Mouse (Mus musculus) MEL (cell line): ENCODE results near the gene Grin2b. TPM values are rescaled to one million over a fixed set of nuclear protein-coding genes. Genes with fewer than 3 reads are reported as not detected.

Source experiments
- DNase-seq: peaks from one replicate; pipeline ENCODE4 v3.0.0; 2011; ENCODE audit warnings: low read depth, low spot score
- H3K27ac ChIP-seq: 2 replicates; pipeline ENCODE4 v1.5.1; 2012; ENCODE audit warnings: low read depth, mild to moderate bottlenecking, control low read depth, low read length, moderate library complexity; ENCODE audit not compliant: control insufficient read depth
- H3K27me3 ChIP-seq, 2 experiments: fragments of 150-350 bp in 1 of 2; sonication (generic) in 1 of 2; 2 replicates each; pipeline ENCODE4 v1.6.1; 2012; ENCODE audit warnings: low read length in 2 of 2, mild to moderate bottlenecking in 2 of 2, improper control_type of control experiment in 1 of 2, moderate library complexity in 1 of 2; ENCODE audit not compliant: insufficient read depth in 2 of 2, control insufficient read depth in 1 of 2
- H3K36me3 ChIP-seq, 2 experiments: 2 replicates each; pipeline ENCODE4 v1.6.1; 2012 to 2014; ENCODE audit warnings: low read length in 2 of 2, improper control_type of control experiment in 1 of 2, inconsistent platforms in 1 of 2, mild to moderate bottlenecking in 1 of 2; ENCODE audit not compliant: insufficient read depth in 2 of 2, control insufficient read depth in 1 of 2
- H3K4me1 ChIP-seq, 2 experiments: fragments of 150-350 bp in 1 of 2; sonication (generic) in 1 of 2; 2 replicates each; pipeline ENCODE4 v1.6.1; 2012; ENCODE audit warnings: low read length in 2 of 2, improper control_type of control experiment in 1 of 2, mild to moderate bottlenecking in 1 of 2; ENCODE audit not compliant: insufficient read depth in 2 of 2, control insufficient read depth in 1 of 2
- H3K4me3 ChIP-seq, 2 experiments: fragments of 150-350 bp in 1 of 2; sonication (generic) in 1 of 2; 2 replicates each; pipeline ENCODE4 v1.5.1; 2012; ENCODE audit warnings: low read depth in 2 of 2, low read length in 2 of 2, mild to moderate bottlenecking in 2 of 2, moderate library complexity in 2 of 2, control low read depth in 1 of 2, improper control_type of control experiment in 1 of 2; ENCODE audit not compliant: control insufficient read depth in 1 of 2, insufficient read depth in 1 of 2
- H3K79me2 ChIP-seq: 2 replicates; pipeline ENCODE4 v1.6.1; 2012; ENCODE audit warnings: mild to moderate bottlenecking, low read length, moderate library complexity; ENCODE audit not compliant: control insufficient read depth, poor library complexity, insufficient read depth
- H3K9ac ChIP-seq: 2 replicates; pipeline ENCODE4 v1.6.1; 2012; ENCODE audit warnings: low read depth, mild to moderate bottlenecking, control low read depth, low read length, moderate library complexity; ENCODE audit not compliant: control insufficient read depth, poor library complexity, severe bottlenecking
- H3K9me3 ChIP-seq: fragments of 150-350 bp; sonication (generic); replicated peaks from 2 replicates; pipeline ENCODE4 v1.6.1; 2012; ENCODE audit warnings: mild to moderate bottlenecking, low read length, improper control_type of control experiment, moderate library complexity; ENCODE audit not compliant: insufficient read depth
- CHD1 ChIP-seq: IDR thresholded peaks from 2 replicates; pipeline ENCODE4 v1.6.1; 2012; ENCODE audit warnings: low read depth, mild to moderate bottlenecking, inconsistent platforms, low read length, improper control_type of control experiment
- CHD2 ChIP-seq: IDR thresholded peaks from 2 replicates; pipeline ENCODE4 v1.6.1; 2011; ENCODE audit warnings: low read length, improper control_type of control experiment
- E2F4 ChIP-seq: IDR thresholded peaks from 2 replicates; pipeline ENCODE4 v1.6.1; 2011; ENCODE audit warnings: low read depth, low read length, improper control_type of control experiment, borderline replicate concordance
- EP300 ChIP-seq, 2 experiments: IDR thresholded peaks; 2 replicates each; pipeline ENCODE4 v1.6.1; 2011; ENCODE audit warnings: improper control_type of control experiment in 2 of 2, low read length in 2 of 2, low read depth in 1 of 2, mild to moderate bottlenecking in 1 of 2
- ETS1 ChIP-seq: IDR thresholded peaks from 2 replicates; pipeline ENCODE4 v1.6.1; 2012; ENCODE audit warnings: low read depth, mild to moderate bottlenecking, inconsistent platforms, low read length, improper control_type of control experiment, moderate library complexity
- GABPA ChIP-seq: IDR thresholded peaks from 2 replicates; pipeline ENCODE4 v1.6.1; 2012; ENCODE audit warnings: low read depth, mild to moderate bottlenecking, inconsistent platforms, low read length, improper control_type of control experiment, moderate library complexity
- JUND ChIP-seq: IDR thresholded peaks from 2 replicates; pipeline ENCODE4 v1.6.1; 2011; ENCODE audit warnings: low read depth, mild to moderate bottlenecking, improper control_type of control experiment, low read length
- KAT2A ChIP-seq: conservative IDR thresholded peaks from 2 replicates; pipeline ENCODE4 v1.6.1; 2012; ENCODE audit warnings: low read depth, low read length, improper control_type of control experiment, inconsistent platforms
- MAFK ChIP-seq: IDR thresholded peaks from 2 replicates; pipeline ENCODE4 v1.6.1; 2011; ENCODE audit warnings: low read depth, mild to moderate bottlenecking, low read length, improper control_type of control experiment, borderline replicate concordance
- MAX ChIP-seq: IDR thresholded peaks from 2 replicates; pipeline ENCODE4 v1.6.1; 2011; ENCODE audit warnings: low read length, improper control_type of control experiment
- MAZ ChIP-seq: IDR thresholded peaks from 2 replicates; pipeline ENCODE4 v1.6.1; 2012; ENCODE audit warnings: low read depth, mild to moderate bottlenecking, inconsistent platforms, low read length, improper control_type of control experiment
- MEF2A ChIP-seq: IDR thresholded peaks from 2 replicates; pipeline ENCODE4 v1.6.1; 2014; ENCODE audit warnings: low read depth, mild to moderate bottlenecking, inconsistent platforms, low read length, improper control_type of control experiment; ENCODE audit not compliant: poor library complexity, insufficient replicate concordance, severe bottlenecking; ENCODE audit errors: extremely low read depth
- NELFE ChIP-seq: IDR thresholded peaks from 2 replicates; pipeline ENCODE4 v1.6.1; 2011; ENCODE audit warnings: low read depth, low read length, improper control_type of control experiment
- NRF1 ChIP-seq: IDR thresholded peaks from 2 replicates; pipeline ENCODE4 v1.6.1; 2014; ENCODE audit warnings: low read depth, mild to moderate bottlenecking, inconsistent platforms, low read length, improper control_type of control experiment, moderate library complexity; ENCODE audit not compliant: poor library complexity, insufficient read depth, severe bottlenecking
- POLR2A ChIP-seq, 2 experiments: IDR thresholded peaks; 2 replicates each; pipeline ENCODE4 v1.6.1; 2011 to 2012; ENCODE audit warnings: low read length in 2 of 2, mild to moderate bottlenecking in 2 of 2, control low read depth in 1 of 2, improper control_type of control experiment in 1 of 2, low read depth in 1 of 2, moderate library complexity in 1 of 2; ENCODE audit not compliant: control insufficient read depth in 1 of 2, insufficient read depth in 1 of 2, poor library complexity in 1 of 2
- POLR2AphosphoS2 ChIP-seq: IDR thresholded peaks from 2 replicates; pipeline ENCODE4 v1.6.1; 2011; ENCODE audit warnings: low read length, improper control_type of control experiment
- RAD21 ChIP-seq: IDR thresholded peaks from 2 replicates; pipeline ENCODE4 v1.6.1; 2011; ENCODE audit warnings: mild to moderate bottlenecking, low read depth, low read length, improper control_type of control experiment
- SIN3A ChIP-seq: IDR thresholded peaks from 2 replicates; pipeline ENCODE4 v1.6.1; 2012; ENCODE audit warnings: low read length, improper control_type of control experiment, inconsistent platforms
- TAL1 ChIP-seq: IDR thresholded peaks from 2 replicates; pipeline ENCODE4 v1.6.1; 2012; ENCODE audit warnings: mild to moderate bottlenecking, inconsistent platforms, low read length, moderate library complexity, mixed read lengths
- TCF12 ChIP-seq: IDR thresholded peaks from 2 replicates; pipeline ENCODE4 v1.6.1; 2014; ENCODE audit warnings: low read depth, mild to moderate bottlenecking, inconsistent platforms, low read length, improper control_type of control experiment, moderate library complexity
- UBTF ChIP-seq: IDR thresholded peaks from 2 replicates; pipeline ENCODE4 v1.6.1; 2012; ENCODE audit warnings: low read depth, mild to moderate bottlenecking, inconsistent platforms, low read length, improper control_type of control experiment, moderate library complexity, borderline replicate concordance; ENCODE audit not compliant: insufficient read depth
- USF1 ChIP-seq: IDR thresholded peaks from 2 replicates; pipeline ENCODE4 v1.6.1; 2014; ENCODE audit warnings: low read depth, mild to moderate bottlenecking, inconsistent platforms, low read length, improper control_type of control experiment, moderate library complexity
- ZMIZ1 ChIP-seq: IDR thresholded peaks from 2 replicates; pipeline ENCODE4 v1.6.1; 2012; ENCODE audit warnings: low read depth, mild to moderate bottlenecking, inconsistent platforms, low read length, improper control_type of control experiment, moderate library complexity
- polyA plus RNA-seq, 2 experiments: library from polyadenylated mRNA; stranded (reverse) in 1 of 2; unstranded in 1 of 2; fragments of >175 nt in 1 of 2; fragments of >200 nt in 1 of 2; gene quantifications; 2 replicates each; pipeline versions ENCODE4 v1.2.1 to v1.2.4; 2012; ENCODE audit warnings: low replicate concordance in 2 of 2, low read depth in 1 of 2; ENCODE audit not compliant: insufficient read length in 2 of 2, insufficient read depth in 1 of 2, missing spikeins in 1 of 2
- total RNA-seq: library from RNA; depleted of rRNA; stranded (reverse); fragments of 300-350 nt; gene quantifications from 2 replicates; pipeline ENCODE4 v1.2.3, GENCODE M21; 2012

Gene Grin2b
- total and polyA plus RNA-seq, 3 experiments, result not detected

DNA sequence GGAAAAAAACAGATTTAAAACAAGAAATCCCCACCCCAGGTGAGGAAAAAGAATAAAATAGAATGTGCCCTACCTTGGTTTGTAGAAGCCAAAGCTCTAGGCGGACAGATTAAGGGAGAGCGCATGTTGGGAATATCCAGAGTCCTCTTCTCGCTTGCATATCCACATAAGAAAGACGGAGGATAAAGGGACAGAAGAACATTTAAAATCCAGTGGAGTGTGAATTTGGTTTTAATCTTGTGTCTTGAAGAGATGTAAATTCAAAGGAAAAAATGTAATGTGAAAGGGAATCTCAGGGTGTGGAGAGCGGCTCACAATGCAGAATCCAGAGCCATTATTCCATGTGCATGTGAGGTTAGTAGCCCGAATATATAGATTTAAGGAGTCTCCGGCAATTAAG lies 2.0 kb downstream of the Grin2b start:
- no peaks in the 10 kb centered on the region for H3K36me3 ChIP-seq
- TF ChIP-seq E2F4 (no peak), TCF12 (no peak), MAZ (no peak), NELFE (no peak), GABPA (no peak), UBTF (no peak), POLR2AphosphoS2 (no peak)
- H3K9ac ChIP-seq, result no peak overlapping the region
- H3K79me2 ChIP-seq, result no peaks in the 10 kb centered on the region
- no peaks in the 10 kb centered on the region for H3K9me3 ChIP-seq
- H3K4me3 ChIP-seq, result no peak overlapping the region
- no peak overlapping the region for H3K27ac ChIP-seq
- H3K27me3 ChIP-seq, result no peaks in the 10 kb centered on the region
- DNase-seq, result no peak
- no peaks in the 10 kb centered on the region for H3K4me1 ChIP-seq

DNA sequence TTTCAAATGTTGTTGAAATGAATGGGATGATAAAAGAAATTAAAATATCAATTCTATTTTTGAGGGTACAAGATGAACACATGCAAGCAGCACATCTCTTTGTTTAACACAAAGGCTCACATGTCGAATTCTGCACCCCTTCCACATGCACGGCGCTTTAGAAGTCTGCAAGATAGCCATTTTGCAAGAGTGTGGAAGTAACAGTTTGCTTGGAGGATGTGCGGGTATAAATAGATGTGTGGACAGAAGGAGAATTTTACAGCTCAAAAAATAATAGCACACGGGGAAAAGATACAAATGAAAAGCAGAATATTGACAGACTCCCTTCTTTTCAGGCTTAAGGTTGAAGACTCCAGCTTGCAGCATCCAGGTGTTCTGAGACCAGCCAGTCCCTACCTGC lies 2.9 kb downstream of the Grin2b start:
- TF ChIP-seq USF1, result no peak
- TF ChIP-seq CHD1, result no peak
- TF ChIP-seq MEF2A, result no peak
- TF ChIP-seq MAFK, result no peak
- no peak for TF ChIP-seq KAT2A
- no peak for TF ChIP-seq RAD21
- no peak for TF ChIP-seq GABPA
- TF ChIP-seq ETS1, result no peak
- no peak for TF ChIP-seq CHD2
- TF ChIP-seq MAZ, result no peak
- TF ChIP-seq TAL1, result no peak
- no peak for TF ChIP-seq EP300 (IDR thresholded peaks at IDR 0.05; ENCODE audit: low read depth in 1 of 2, low read length in 2 of 2)
- TF ChIP-seq ZMIZ1, result no peak
- TF ChIP-seq TCF12, result no peak
- TF ChIP-seq POLR2A (IDR thresholded peaks at IDR 0.05; ENCODE audit: control insufficient read depth in 1 of 2, insufficient read depth in 1 of 2, low read depth in 1 of 2, low read length in 2 of 2, poor library complexity in 1 of 2), result no peak
- no peak for TF ChIP-seq MAX
- no peak for TF ChIP-seq NRF1
- no peak for TF ChIP-seq SIN3A
- TF ChIP-seq JUND, result no peak
- TF ChIP-seq, all 39 proteins: peak for 0
- H3K79me2 ChIP-seq, result no peaks in the 10 kb centered on the region
- H3K36me3 ChIP-seq, result no peaks in the 10 kb centered on the region
- no peaks in the 10 kb centered on the region for H3K27me3 ChIP-seq
- H3K9ac ChIP-seq, result no peak overlapping the region
- no peaks in the 10 kb centered on the region for H3K9me3 ChIP-seq
- no peak overlapping the region for H3K4me3 ChIP-seq
- DNase-seq, result no peak
- H3K27ac ChIP-seq, result no peak overlapping the region
- no peaks in the 10 kb centered on the region for H3K4me1 ChIP-seq
